Mouse (Mus musculus) embryo, embryonic 11.5 days (tissue): ENCODE results near the gene Ntm.

ENCODE experiments used
- DNase-seq: peaks from one replicate; pipeline ENCODE4 v3.0.0-alpha.2; 2012; ENCODE audit warnings: low read depth, low spot score

Gene Ntm

DNA sequence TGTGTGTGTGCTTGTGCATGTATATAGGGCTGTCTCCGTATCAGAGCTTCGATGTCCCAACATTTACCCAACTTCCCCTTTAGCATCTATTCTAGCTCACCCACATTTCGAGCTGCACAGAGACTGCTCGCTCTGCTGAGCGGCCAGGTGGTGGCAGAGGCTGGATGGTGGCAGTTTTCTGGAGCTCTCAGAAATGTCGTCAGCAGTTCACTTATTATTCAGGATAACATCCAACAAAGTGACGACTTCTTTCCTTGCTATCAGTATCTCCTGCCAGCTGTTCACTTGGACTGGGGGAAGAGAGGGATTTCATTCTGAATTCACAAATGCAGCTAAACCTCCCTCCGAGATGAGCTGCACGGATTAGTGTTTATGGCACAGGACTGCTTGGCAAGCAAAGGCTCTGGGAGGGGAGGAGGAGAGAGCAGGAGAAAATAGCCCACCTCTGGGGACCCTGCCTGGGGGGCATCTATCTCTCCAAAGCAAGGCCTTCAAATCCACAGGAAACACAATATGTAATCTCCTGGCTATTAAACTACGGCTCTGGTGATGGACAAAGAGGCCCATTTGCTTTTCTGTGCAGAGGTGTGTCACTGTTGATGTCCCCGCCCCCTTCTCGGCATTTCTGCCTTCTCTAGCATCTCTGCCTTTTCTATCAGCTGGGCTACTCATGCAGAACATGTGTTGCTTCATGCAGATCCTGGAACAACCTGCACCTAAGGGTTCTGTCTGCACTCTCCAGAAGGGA, 159.8 kb downstream of the Ntm start:
- no peak for DNase-seq

DNA sequence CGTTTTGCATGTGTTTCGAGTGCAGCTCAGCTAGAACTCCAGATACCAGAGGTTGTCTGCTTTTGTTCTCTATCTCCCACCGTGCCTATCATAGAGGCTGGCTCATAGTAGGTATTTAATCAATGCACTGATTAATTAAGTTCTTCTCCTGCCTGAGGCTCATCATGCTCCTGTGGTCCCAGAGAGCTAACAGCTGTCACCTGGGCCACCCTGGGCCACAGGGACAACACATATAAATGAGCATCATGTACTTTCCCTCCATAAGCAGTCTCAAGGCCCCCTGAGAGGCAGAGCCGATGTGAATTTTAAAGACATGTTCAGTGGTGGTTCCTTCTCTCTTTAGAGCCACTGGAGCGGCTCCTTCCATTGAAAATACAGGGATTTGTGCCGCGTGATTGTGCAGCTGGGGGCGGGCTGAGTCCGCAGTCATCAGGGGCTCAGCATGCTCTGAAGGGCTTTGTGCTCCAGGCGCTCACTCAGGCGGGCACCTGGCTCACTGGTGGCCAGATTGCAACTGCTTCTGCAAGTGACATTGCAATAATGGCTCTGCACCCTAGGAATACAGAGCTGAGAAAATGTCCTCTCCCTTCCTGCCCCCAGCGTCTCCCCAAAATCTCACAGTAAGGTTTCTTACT, 160.8 kb downstream of the Ntm start:
- DNase-seq = no peak

DNA sequence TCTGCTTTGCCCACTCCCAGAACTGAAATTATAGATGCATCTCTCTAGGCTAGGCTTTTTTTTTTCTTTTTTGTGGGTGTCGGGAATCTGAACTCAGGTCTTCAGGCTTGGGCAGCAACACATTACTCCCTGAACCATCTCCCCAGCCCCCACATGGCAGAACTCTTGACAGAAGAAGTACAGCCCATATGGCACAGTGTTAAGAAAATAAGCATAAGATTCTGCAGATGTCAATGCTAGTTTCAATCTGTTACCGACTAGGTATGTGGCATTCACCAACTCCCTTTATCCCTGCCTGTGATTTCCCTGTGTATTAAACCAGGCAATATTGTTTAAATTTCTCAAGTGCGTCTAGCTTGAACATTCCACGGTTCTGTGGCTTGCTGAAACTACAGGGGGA, 166.7 kb downstream of the Ntm start:
- DNase-seq = no peak

DNA sequence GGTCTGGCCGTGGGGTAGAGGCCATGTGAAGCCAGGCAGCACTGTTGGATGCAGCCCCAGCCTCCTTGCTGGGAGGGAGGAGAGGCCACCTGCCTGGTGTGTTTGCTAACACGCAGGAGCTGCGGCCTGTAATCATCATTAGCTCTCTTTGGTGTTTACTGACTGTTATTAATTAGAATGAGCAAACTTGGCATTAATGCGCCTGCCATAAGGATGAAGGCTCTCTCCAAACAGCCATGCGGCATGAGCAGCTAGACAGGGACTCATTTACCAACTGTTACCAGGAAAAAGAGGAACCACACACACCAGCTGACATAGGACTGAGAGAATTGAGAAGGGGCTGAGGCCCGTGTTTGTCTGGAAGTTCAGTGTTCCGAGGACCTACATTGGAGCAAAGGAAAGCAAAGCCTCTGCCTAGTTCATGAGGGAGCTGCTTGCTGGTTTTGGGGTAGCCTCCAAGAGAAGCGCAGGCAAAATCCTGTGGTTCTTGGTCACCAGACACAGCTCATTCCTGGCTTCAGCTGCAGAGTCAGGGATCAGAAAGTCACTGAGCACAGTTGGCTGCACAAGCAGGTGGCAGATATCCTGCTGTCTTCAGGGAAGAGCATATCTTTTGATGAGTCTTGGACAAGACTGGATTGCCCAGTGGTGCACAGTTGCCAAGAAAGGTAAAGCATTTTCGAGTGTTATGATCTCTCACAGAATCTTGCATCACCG, 171.6 kb downstream of the Ntm start:
- DNase-seq = no peak

DNA sequence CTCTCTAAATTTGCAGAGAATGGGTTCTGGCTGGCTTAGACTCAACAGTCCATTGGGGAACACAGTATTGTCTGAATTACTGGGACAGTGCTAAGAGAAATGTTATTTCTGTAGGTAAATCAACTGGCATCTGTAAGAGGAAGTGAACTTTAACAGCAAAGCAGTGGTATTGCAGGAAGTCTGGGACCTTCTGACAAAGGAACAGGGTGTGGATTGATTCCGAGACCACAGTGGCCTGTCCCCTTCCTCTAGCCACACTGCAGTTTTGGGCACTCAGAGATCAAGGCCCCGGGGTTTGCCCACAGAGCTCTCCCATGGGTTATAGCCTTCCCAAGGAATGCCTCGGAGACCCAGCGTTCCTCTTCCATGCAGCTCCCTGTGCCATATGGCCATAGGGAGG, 172.9 kb downstream of the Ntm start:
- no peak for DNase-seq

DNA sequence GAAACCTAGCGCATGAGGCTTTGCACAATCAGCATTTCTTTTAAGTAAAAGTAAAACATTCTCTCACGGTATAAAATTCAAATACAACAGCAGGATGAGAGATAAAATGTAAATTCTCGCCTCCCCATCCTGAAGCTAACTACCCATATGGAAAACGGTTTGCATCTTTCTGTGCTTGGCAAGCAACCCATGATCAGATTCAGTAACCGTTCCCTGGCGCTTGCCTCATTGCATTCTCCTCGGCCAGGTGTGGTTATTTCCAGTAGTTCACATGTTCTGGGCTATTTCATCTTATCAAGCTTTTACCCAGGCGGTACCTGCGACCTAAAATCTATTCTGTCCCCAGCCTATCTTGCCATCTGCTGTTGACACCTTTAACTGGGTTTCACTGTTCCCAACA, 174.1 kb downstream of the Ntm start:
- DNase-seq = no peak

DNA sequence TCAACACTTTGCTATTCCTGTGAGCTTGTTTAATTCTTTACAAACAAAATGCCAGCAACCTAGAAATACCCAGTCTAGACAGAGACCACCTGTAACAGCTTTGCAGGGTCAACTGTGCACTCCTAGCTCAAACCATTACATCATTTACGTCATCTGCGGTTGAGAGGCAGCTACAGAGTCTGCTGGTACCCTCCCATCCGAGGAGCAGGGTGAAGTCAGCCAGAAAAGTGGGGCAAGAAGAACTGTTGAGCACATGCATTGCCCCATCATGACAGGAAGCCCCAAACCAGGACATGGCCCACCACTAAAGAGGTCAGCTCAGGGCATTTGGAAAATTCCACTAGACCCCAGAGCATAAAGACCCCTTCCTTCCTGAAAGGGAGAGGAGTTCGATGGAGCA, 175.5 kb downstream of the Ntm start:
- no peak for DNase-seq

DNA sequence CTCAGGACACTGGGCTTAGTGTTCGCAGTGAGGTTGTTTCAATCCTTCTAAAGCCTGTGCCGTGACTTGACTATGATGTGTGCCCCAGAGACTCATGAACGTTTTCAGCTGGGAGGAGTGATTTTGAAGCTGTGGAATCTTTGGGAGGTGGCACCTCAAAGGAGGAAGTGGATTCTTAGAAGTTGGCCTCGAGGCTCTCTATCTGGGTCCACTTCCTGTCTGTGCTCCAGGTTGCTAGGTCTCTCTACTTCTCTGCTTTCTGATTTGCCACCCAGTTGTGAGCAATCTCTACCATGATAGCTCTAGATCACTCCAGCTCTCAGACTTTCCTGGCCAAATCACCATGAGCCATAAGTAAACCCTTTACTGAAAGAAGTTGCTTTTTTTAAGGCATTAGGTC, 180.2 kb downstream of the Ntm start:
- no peak for DNase-seq

DNA sequence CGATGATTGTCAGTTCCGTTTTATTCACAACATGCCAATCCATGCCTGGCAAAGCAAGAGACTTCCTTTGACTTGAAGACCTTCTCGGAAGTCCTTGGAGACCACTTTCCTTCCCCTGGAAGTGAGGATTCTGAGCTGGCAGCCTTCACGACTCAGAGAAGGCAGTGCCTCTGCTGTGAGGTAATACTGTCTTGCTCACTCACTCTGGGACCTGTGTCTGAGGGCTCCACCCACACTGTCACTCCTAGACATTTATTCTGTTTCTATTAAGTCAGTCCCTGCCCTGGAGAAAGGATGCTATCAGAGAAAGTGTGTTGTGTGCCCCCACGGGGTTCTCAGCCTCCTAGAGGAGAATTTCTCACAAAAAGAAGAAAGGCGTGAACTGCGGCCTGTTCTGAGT, 183.2 kb downstream of the Ntm start:
- DNase-seq = no peak

DNA sequence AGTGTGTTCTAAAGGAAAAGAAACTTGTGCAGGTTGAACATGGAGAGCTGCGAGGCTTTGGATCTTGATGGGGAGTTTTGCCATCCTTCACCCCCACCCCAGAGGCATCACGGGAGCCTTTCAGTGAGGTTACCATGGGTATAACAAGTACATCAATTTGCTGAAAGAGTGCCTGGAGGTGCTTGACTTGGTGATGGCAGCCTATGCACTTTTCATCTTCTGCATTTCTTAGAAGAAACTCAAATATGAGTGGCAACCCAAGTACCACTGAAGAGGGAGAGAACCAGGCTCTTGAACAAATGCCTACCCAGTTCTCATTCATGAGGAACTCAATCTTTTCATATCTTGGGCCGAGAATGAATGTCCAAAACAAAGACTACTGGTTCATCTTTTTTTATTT, 186.0 kb downstream of the Ntm start:
- DNase-seq = no peak

DNA sequence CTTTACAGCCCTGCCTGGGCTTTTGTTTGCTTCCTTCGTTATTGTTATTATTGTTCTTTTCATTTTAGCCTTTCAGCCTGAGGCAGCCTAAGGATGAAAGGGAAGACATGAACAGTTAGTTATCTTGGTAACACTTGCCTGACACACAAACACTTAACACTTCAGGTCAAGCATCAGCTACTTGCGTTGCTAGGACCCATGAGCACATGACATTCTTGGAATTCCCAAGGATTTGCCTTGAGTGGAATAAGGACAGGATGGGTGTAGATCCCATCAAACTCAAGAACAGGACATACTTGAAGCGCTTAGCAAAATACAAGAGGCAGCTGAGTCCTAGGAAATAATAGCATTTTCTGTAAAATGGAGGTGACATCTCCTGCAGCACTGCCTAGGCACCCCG, 186.4 kb downstream of the Ntm start:
- DNase-seq = no peak

DNA sequence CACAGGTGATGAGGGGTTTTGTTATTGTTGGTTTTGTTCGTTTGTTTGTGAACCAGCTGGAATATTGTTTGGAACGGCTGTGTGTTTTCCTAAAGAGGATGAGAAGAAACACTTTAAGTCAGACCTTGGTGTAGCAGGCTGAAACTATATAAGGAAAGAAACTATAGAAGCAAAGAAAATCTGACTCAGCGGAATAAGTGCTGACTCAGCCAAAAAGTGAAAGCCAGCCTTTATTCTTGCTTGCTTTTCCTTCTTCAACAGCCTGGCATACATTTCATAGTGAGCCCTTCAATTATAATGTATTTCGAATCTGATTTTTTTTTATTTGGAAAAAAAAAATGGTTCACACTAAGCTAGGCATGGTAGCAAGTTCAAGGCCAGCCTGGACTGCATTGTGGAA, 186.9 kb downstream of the Ntm start:
- DNase-seq = no peak

DNA sequence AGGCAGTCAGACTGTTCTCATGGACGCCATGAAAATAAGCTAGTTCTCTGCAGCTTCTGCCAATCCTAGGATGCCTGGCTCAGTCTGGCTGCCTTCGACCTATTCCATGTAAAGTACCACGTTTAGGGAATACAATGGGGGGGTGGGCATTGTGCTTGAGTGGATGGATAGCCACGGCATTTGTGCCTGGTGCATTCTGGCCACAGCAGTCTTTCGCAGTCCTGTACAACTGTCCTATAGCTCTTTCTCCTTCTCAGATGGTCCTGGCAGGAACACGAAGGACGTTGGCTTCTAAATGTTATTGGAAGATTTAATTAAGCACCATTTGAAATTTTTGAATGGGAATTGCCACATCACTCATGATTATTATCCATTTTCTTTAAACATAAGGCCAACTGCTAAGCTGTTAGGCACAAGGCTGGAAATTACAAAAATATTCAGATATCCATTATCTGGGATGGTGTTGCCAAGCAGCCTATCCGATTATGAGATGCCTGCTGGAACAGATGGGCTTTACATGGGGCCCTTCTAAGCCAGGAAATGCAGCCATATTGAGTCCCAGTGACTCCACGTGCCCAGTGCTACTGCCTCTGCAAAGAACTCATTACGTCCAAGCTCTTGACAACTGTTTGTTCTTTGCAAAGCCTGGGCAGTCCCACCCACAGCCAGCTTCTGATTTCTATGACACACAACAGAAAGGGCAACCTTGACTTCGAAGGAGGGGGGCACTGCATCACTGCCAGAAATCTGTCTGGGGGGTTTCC, 190.1 kb downstream of the Ntm start:
- DNase-seq = no peak

DNA sequence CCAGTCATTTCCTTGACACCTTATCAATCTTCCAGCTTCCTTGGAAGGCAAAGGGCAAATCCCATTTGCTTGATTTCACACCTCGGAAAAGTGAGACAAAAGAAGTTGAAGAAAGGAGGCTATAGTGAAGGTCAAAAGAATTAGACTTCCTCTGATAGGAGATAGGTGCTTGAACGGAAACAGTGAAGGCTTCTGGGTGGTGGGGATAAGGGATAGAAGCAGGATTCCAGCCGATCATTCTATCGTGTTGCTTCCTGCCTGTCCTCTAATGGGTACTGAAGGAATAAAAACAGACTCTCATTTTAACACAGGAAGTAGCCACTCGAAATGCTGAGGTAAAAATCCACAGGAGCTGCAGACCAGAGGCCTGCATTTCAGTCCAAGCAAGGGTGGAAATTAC, 191.1 kb downstream of the Ntm start:
- DNase-seq = no peak

DNA sequence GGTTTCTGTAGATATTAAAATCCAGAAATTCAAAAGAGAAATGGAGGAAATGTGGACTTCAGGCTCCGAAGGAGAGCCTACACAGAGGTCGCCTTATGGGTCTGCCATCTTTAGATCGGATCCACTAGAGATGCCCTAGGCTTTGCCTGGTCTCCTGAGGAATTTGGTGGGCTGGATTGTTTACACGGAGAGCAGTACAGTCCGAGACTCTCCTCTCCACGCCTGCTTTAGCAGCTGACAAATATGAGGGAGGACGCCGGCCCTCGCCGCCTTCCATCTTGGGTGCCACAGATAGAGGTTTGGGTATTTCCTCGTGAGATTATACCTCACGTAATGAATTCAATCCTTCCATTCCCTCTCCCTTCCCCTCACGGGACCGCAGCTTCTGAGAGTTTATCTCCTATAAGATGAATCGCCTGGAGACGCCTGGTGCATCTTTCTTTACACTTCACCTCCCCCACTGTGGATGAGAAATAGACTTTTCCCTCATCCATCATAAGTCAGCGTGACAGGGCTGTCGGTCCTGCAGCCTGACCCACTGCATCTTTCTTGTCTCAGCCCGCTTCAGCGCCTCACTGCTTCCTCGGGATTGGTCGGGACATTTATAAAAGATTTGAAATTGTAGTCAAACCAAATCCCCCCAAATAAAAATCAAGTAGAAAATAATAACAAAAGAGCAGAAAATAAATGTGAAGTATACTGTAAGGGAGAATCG, 191.7 kb downstream of the Ntm start:
- no peak for DNase-seq

DNA sequence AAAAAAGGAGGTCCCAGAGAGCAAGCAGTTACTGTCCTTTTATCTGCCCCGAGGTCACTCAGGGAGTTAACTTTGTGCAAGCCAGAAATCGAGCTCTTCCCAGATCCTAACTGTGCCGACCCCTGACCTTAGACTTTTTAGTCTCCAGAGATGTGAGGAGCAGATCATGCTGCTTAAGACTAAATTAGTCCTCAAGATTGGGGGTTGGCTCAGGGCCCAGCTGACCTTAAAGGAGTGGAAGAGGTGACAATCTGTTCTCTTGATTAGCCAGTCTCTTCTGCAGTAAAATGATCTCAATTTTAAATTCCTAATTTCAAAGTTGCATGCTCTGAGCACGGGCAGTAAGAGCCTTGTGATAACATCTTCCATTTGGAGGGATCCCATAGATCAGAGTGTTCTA, 193.6 kb downstream of the Ntm start:
- DNase-seq = no peak

DNA sequence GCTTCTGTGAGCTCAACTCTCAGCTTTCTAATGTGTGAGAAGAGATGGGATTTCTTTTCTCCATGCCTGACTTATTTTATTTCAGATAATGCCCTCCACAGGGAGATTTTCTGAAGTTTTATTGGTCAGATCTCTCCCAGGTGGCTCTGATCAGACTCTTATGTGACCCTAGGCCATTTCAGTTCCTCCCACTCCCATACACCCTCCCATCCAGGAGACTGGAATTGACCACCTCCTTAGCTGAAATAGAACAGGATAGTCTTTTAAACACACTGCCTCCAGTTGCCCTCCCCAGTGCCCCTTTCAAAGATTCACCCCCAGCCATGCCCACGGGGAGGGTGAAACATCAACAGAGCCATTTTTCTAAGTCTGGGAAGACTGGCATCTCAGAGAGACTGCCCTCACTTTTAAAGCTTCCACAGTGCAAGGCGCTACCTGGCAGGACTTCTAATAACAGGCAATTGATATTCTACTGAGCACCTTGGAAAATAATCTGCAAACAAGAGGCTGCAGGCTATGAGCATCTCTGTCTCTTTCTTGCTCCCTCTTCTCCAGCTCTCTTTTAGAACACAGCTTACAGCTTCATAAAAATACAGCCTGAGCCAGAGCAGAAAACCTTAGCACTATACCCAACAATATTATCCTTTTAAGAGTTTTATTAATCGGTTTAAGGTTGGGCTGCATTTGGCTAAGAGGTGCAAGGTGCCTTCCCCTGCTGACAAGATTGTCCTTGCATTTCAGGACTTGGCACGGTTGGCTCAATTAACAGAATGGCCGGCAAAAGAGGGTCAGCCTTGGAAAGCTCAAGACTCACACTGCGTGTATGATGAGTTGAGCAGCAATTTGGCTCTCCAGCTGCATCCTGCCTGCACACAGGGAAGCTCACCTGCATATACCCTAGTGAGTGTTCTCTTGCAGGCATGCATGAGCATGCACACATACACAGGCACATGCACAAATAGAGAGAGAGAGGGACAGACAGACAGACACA, 196.7 kb downstream of the Ntm start:
- no peak for DNase-seq

DNA sequence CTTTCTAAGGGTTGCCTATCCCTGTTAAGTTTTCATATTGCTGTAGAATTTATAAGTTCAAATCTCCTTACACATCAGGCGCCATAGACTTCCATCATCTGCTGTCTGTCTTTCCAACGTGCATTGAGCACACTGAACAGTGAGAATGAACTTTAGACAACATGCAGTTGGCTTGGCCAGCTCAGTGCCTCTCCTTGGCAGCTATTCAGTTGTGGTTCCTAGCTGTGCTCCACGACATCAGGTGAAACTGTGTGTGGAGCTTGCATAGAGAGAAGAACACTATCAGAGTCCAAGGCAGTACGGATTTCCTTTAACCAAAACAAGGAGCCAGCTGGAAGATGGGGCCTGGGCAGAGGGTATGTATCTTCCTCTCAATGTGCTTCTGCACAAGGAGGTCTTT, 199.6 kb downstream of the Ntm start:
- DNase-seq = no peak

DNA sequence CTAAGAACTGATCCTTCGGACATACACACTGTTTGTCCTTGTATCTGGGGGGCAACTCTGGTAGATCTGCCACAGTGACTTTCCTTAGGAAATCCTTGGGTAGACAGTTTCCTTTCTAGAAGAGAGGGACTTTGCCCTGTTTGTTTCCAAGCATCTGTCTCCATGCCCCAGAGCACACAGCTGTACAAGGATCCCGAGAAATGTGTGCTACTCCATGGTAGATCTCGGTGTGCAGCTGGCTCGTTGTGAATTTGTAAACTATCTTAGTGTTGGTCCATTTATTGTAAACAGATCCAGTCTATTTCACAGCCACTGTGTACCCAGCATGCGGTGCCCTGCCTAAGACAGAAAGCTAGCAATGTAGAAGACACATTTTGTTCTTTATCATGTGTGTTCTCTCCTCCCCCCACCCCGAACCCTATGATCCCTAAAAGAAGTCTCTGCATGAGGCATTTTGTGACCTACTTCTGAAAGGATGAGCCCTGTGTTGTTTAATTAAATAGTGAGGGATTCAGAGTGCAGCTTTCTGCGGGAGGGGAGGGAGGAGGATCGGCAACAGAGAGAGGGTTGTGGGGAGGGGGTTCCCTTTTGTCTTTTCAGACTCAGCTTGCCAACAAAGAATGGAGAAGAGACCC, 200.9 kb downstream of the Ntm start:
- no peak for DNase-seq

DNA sequence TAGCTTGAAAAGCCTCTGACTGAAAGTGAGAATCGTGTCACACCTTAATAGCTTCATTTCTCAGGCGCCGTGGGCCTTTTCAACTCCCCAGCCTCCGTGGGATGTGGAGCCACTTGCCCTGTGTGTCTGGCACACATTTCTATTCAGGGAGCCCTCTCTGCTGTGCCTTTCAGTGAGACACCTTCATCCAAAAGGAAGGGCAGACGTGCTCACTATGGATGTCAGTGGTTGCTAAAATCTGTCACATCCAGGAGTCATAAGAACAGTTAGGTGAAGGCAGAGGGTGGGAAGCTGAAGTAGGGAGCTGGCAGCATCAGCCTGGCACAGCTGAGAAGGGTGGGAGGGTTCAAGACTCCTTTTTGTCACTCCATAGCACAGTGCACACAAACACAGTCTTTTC, 201.4 kb downstream of the Ntm start:
- no peak for DNase-seq
